Mouse (Mus musculus) testis, adult 2 months (tissue): ENCODE results near the gene Sbno2. TPM values are rescaled to one million over a fixed set of nuclear protein-coding genes. Genes with fewer than 3 reads are reported as not detected.

Experiments
- H3K27ac ChIP-seq: fragments of 200-500 bp; 2 replicates; pipeline ENCODE4 v1.5.1; 2012; ENCODE audit warnings: low read depth, low read length; ENCODE audit not compliant: control insufficient read depth, insufficient read depth
- H3K27me3 ChIP-seq: fragments of 200-500 bp; 2 replicates; pipeline ENCODE4 v1.6.1; 2012; ENCODE audit warnings: mild to moderate bottlenecking, low read length, moderate library complexity; ENCODE audit not compliant: control insufficient read depth, insufficient read depth
- H3K36me3 ChIP-seq: fragments of 200-500 bp; 2 replicates; pipeline ENCODE4 v1.6.1; 2012; ENCODE audit warnings: mild to moderate bottlenecking, low read length; ENCODE audit not compliant: control insufficient read depth, insufficient read depth
- H3K4me1 ChIP-seq: fragments of 200-500 bp; 2 replicates; pipeline ENCODE4 v1.6.1; 2012; ENCODE audit warnings: low read length; ENCODE audit not compliant: control insufficient read depth, insufficient read depth
- H3K4me3 ChIP-seq: fragments of 200-500 bp; 2 replicates; pipeline ENCODE4 v1.5.1; 2012; ENCODE audit warnings: low read depth, mild to moderate bottlenecking, low read length, moderate library complexity, mixed read lengths; ENCODE audit not compliant: control insufficient read depth
- CTCF ChIP-seq: fragments of 200-500 bp; IDR thresholded peaks from 2 replicates; pipeline ENCODE4 v1.5.1; 2012; ENCODE audit warnings: low read depth, mild to moderate bottlenecking, inconsistent platforms, low read length, moderate library complexity; ENCODE audit not compliant: control insufficient read depth, insufficient read depth, insufficient replicate concordance
- POLR2A ChIP-seq: fragments of 200-500 bp; IDR thresholded peaks from 2 replicates; pipeline ENCODE4 v1.6.1; 2012; ENCODE audit warnings: low read depth, mild to moderate bottlenecking, inconsistent platforms, low read length, moderate library complexity; ENCODE audit not compliant: control insufficient read depth
- polyA plus RNA-seq: library from polyadenylated mRNA; depleted of rRNA; stranded (reverse); fragments of >200 nt; gene quantifications from 2 replicates; pipeline ENCODE4 v1.2.3, GENCODE M21; 2012

Gene Sbno2
- polyA plus RNA-seq, 1 experiment, result 13.9 TPM

- Histone ChIP-seq H3K27me3 (no peaks in the 10 kb centered on the region), H3K36me3 (no peaks in the 10 kb centered on the region), H3K4me3 (no peak overlapping the region), H3K4me1 (peaks cover 8% of the 10 kb centered on the region), H3K27ac (peak overlapping the region; percentile 37; the same call in 1 of the 2 replicates)
- TF ChIP-seq CTCF, result peak; percentile 31; the same call in 1 of the 2 replicates
- no peak for TF ChIP-seq POLR2A
These were observed 71.6 kb downstream of the Sbno2 start for GRCm38 (mm10) chr10:80033511-80034391.

GRCm38 (mm10) chr10:80032799-80033480, 72.4 kb downstream of the Sbno2 start:
- Histone ChIP-seq H3K27me3 (no peaks in the 10 kb centered on the region), H3K4me3 (no peak overlapping the region), H3K36me3 (no peaks in the 10 kb centered on the region), H3K4me1 (peaks cover 9% of the 10 kb centered on the region), H3K27ac (no peak overlapping the region)
- TF ChIP-seq CTCF, result no peak
- TF ChIP-seq POLR2A, result no peak

GRCm38 (mm10) chr10:80030736-80031135, 74.6 kb downstream of the Sbno2 start:
- Histone ChIP-seq H3K36me3 (no peaks in the 10 kb centered on the region), H3K27ac (no peak overlapping the region), H3K4me3 (no peak overlapping the region), H3K4me1 (peaks cover 14% of the 10 kb centered on the region), H3K27me3 (no peaks in the 10 kb centered on the region)
- no peak for TF ChIP-seq POLR2A
- TF ChIP-seq CTCF, result no peak

DNA sequence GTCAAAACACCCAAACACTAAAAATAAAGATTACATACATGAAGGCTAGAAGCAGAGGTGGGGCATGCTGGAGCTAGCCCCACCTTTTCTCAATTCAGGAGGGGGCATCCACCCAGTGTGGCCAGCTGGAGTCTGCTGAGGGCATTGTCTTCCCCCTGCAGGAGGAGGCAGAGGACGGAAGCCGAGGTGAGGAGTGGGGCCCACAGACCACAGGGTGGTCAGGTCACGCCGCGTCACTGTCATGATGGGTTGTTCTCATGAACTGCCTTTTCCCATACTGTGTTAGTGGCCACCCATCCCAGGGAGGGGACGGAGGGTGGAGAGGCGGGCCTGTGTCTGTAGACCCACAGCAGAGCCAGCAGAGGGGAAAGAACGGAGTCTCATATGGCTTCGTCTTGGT, 75.2 kb downstream of the Sbno2 start:
- Histone ChIP-seq H3K4me3 (no peak overlapping the region), H3K36me3 (no peaks in the 10 kb centered on the region), H3K27ac (no peak overlapping the region), H3K27me3 (no peaks in the 10 kb centered on the region), H3K4me1 (peaks cover 15% of the 10 kb centered on the region)
- TF ChIP-seq CTCF (no peak), POLR2A (no peak)

GRCm38 (mm10) chr10:80028521-80028846, 76.9 kb downstream of the Sbno2 start:
- H3K4me1 ChIP-seq, result peaks cover 17% of the 10 kb centered on the region
- H3K27ac ChIP-seq, result no peak overlapping the region
- H3K4me3 ChIP-seq, result no peak overlapping the region
- no peak for TF ChIP-seq POLR2A
- no peak for TF ChIP-seq CTCF
- H3K36me3 ChIP-seq, result no peaks in the 10 kb centered on the region
- H3K27me3 ChIP-seq, result no peaks in the 10 kb centered on the region

GRCm38 (mm10) chr10:80027681-80028520, 77.5 kb downstream of the Sbno2 start:
- H3K27ac ChIP-seq, result no peak overlapping the region
- H3K4me1 ChIP-seq, result peaks cover 17% of the 10 kb centered on the region
- no peak for TF ChIP-seq CTCF
- TF ChIP-seq POLR2A, result no peak
- no peaks in the 10 kb centered on the region for H3K27me3 ChIP-seq
- H3K4me3 ChIP-seq, result no peak overlapping the region
- H3K36me3 ChIP-seq, result no peaks in the 10 kb centered on the region

DNA sequence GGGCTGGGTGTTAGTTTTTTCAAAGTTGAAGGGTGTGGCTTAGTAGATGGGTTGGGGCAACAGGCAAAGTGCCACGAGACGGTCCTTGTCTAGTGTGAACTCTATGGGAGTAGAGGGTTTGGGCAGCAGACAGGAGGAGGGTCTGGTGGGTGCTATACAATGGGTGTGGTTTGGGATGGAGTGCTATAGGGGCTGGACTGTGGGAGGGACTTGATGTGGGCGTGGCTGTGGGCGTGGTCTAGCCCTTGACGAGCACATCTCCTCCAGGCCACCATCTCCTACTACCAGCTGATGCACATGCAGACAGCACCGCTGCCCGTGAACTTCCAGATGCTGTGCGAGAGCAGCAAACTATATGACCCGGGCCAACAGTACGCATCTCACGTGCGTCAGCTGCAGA, 79.5 kb downstream of the Sbno2 start:
- peak overlapping the region; percentile 37 for H3K4me3 ChIP-seq

More for the DNA sequence above, 79.5 kb downstream of the Sbno2 start:
- H3K36me3 ChIP-seq, result no peaks in the 10 kb centered on the region
- no peak for TF ChIP-seq CTCF
- TF ChIP-seq POLR2A, result no peak
- H3K27ac ChIP-seq, result no peak overlapping the region
- H3K27me3 ChIP-seq, result no peaks in the 10 kb centered on the region
- peaks cover 18% of the 10 kb centered on the region for H3K4me1 ChIP-seq
